Mouse (Mus musculus): ENCODE data around the gene Bdkrb1. TPM values are rescaled to one million over a fixed set of nuclear protein-coding genes. Genes with fewer than 3 reads are reported as not detected.

The Bdkrb1 gene
- polyA plus RNA-seq, 1 experiment from 2014 or later, result not detected

DNA sequence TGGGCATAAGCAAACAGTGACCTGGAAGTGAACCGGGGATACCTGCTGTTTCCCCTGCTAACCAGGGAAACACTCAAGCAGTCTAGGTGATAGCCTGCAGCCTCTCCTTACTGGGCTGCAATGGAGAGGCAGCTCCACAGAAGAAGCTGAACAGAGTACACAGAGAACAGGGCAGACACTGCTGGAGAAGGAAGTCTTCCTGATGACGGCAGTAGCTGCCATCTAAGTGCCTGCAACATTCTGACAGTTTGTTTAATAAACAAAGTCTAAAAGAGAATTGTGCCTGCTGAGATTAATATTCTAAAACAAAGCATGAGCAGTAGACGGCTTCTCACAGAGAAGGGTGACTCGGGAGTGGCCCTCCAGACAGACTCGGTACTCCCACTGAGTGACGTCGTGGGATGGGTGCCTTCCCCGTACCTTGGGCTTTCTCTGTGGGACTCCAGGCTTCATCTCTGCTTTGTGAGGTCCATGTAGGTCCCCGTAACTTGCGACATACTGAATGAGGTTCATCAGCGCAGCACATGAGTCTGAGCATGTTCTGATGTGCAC lies 40.0 kb downstream of the Bdkrb1 start:
- H3K36me3 ChIP-seq, result peaks cover 95% of the 10 kb centered on the region
- no peaks in the 10 kb centered on the region for H3K4me1 ChIP-seq
- H3K4me3 ChIP-seq, result no peak overlapping the region
- no peaks in the 10 kb centered on the region for H3K27me3 ChIP-seq
- ATAC-seq (ENCODE audit: low FRiP score, low read depth), result no peak
- H3K9ac ChIP-seq (replicated peaks), result no peak overlapping the region
- H3K9me3 ChIP-seq, result no peaks in the 10 kb centered on the region
- no peak overlapping the region for H3K27ac ChIP-seq (replicated peaks)
- 94% methylated on average over 11 of the region's 11 CpGs for WGBS
- H3K4me2 ChIP-seq (replicated peaks), result no peak overlapping the region

Other genes with a start within 250 kb of the Bdkrb1 start
- gene D430019H16Rik, start 149.2 kb upstream of the Bdkrb1 start, polyA plus RNA-seq (2016; fragmentation: Nextera tagmentation; extraction: Ambion mirVana), result 7.0 TPM in 2 replicates
- 0.50 and 0.66 TPM in 2 replicates for gene Bdkrb2, start 39.9 kb upstream of the Bdkrb1 start, polyA plus RNA-seq (2016; fragmentation: Nextera tagmentation; extraction: Ambion mirVana)
- 37.3 and 38.2 TPM in 2 replicates for gene Gskip, start 81.7 kb downstream of the Bdkrb1 start, polyA plus RNA-seq (2016; fragmentation: Nextera tagmentation; extraction: Ambion mirVana)
- 15.5 and 18.3 TPM in 2 replicates for gene Atg2b, start 82.1 kb downstream of the Bdkrb1 start, polyA plus RNA-seq (2016; fragmentation: Nextera tagmentation; extraction: Ambion mirVana)
- 0.50 and 0.67 TPM in 2 replicates for gene Ak7, start 102.9 kb downstream of the Bdkrb1 start, polyA plus RNA-seq (2016; fragmentation: Nextera tagmentation; extraction: Ambion mirVana)
- gene Papola, start 181.6 kb downstream of the Bdkrb1 start, polyA plus RNA-seq (2016; fragmentation: Nextera tagmentation; extraction: Ambion mirVana), result 299 and 319 TPM in 2 replicates